Mouse (Mus musculus) urinary bladder, postnatal 25 days (tissue): ENCODE data around the gene Maats1.
A peak's percentile ranks its signal among the peaks of the same experiment; 100 is the strongest.

Source experiments
- DNase-seq: peaks from one replicate; pipeline ENCODE4 v3.0.0; 2022; ENCODE audit warnings: low spot score

The Maats1 gene

DNA sequence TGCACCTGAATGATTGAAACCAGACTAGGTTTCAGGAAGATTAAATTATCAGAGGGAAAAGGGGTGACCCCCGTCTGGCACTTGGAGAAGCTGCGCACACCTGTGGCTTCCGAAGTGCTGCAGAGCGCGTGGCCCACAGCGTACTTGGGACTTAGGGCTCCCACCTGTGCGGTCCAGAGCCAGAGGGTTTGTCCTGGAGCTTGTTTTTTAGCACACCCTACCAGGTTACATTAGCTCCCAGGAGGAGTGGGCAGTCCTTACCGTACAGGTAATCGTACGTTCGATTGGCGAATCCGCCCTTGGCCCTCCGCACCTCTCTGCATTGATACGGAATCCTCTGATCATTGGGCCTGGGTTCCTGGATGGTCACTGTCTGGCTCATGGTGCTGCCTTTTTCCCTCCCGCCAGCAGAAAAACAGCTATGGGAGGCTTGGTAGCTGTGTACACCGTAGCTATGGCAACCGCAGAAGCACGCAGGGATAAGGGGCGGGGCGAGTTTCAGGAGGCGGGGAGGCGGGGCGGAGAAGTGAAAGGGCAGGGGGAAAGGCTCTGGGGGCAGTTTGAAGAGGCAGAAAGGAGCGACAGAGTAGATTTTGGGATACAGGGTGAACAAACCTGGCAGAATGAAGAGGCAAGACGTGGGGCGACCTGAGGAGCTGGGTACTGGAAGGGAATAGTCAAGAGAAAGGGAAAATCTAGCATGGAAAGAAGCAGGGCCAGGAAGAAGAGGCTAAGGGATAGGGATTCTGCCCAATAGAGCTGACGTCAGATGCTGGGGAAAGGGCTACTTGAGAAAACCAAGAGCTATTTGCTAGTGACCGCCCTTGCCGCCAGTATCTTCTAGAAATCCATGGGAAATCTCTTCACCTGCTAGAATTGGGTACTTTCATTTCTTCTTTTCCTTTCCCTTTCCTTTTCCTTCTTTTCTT, at the start of gene Maats1:
Gene Maats1, minus strand, starts transcription at position 748 of the 929 bp plus-strand sequence.
- DNase-seq, result peak; percentile 68

DNA sequence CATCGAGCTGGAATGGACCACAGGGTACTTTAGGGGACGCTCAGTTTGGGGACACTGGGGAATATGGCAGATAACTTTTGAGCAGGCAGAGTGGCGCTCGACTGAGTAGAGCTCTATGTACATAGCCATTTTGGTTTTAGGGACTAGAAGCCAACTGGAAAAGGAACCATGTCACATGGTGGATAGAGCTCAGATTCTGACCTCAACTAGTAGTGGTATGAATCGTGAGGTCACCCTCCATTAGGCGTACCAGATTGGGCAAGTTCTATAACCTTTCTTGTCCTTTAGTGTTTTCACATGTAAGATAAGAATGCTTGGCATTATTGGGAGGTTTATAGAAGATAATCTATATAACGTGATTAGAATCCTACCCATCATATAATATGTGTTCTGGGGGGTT, 48.4 kb upstream of the Maats1 start:
- no peak for DNase-seq

GRCm38 (mm10) chr16:38389284-38389893, 47.4 kb upstream of the Maats1 start:
- no peak for DNase-seq

DNA sequence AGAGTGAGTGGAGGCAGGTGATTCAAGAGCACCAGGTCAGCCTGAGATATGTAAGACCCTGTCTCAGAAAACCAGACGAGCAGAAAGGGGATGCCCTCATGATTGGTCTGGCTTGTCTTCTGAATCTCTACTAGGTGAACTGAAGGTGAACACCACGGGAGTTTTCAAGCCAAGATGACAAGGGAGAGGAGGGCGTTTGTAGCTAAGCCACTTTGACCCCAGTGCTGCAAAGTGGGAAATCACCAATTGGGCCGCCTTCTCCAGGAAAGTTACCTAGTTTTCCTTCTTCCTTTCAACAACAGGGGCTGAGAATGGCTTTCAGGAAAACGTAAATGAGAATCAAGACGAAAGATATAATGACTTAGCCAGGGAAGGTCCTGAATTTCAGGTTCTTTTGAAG, 46.8 kb upstream of the Maats1 start:
- DNase-seq, result no peak

- no peak for DNase-seq
Measured at GRCm38 (mm10) chr16:38387389-38387788, 45.4 kb upstream of the Maats1 start.

GRCm38 (mm10) chr16:38385700-38386099, 43.8 kb upstream of the Maats1 start:
- no peak for DNase-seq

DNA sequence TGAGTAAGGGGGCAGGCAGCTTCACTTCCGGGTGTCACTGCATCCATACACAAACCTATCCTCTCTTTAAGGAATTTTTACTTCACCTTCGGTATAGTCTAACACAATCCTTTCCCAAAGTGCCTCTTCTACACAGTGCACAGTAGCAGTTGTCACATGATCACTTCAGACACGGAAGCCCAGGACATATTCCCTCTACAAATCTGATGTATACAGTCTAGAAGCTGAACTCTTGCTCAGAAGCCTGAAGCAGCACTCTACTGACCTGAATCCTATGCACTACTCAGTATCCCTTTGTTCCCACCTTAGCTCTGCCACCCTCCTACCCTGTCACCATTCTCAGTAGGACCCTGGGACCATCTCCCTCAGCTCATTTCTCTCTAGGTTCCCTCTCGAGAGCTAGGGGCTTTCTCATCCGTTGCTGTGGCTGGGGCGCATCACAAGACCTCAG, 43.3 kb upstream of the Maats1 start:
- no peak for DNase-seq

- DNase-seq, result no peak
Measured at GRCm38 (mm10) chr16:38383683-38384082, 41.7 kb upstream of the Maats1 start.

DNA sequence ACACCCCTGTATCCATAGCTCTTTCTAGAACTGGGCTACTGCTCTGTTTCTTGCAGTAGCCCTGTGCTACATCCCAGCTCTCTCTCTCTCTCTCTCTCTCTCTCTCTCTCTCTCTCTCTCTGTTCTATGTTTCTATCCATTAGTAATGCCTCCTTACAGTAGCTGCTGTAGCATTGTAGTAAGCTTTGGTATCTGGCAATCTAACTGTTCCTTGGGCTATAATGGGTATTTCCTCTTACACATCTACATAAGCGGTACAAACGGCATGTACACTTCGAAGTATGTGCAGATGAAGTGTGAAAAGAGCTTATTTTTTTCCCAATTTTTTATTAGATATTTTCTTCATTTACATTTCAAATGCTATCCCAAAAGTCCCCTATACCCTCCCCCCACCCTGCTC, 38.0 kb upstream of the Maats1 start:
- no peak for DNase-seq

- no peak for DNase-seq
Measured at GRCm38 (mm10) chr16:38379493-38379892, 37.5 kb upstream of the Maats1 start.

- DNase-seq, result no peak
Measured at GRCm38 (mm10) chr16:38379088-38379487, 37.1 kb upstream of the Maats1 start.

DNA sequence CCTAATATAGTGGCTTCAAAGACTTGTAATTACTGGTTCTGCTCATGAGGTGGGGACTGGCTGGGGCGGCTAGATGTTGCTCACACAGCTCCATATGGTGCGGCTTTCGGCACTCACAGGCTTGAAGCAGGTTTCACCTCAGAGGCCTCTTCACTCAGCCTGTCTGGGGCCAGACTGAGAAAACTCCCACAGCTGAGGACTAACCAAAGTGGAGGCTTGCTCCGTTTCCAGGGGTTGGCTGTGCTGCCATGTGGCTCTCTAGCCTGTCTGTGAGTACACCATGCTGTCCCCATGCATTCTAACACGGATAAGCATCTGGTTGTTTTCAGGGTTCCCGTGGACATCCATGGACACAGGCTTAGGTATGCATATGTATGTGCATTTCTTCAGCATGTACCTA, 36.6 kb upstream of the Maats1 start:
- DNase-seq, result no peak

- DNase-seq, result no peak
Measured at GRCm38 (mm10) chr16:38377546-38377945, 35.6 kb upstream of the Maats1 start.

DNA sequence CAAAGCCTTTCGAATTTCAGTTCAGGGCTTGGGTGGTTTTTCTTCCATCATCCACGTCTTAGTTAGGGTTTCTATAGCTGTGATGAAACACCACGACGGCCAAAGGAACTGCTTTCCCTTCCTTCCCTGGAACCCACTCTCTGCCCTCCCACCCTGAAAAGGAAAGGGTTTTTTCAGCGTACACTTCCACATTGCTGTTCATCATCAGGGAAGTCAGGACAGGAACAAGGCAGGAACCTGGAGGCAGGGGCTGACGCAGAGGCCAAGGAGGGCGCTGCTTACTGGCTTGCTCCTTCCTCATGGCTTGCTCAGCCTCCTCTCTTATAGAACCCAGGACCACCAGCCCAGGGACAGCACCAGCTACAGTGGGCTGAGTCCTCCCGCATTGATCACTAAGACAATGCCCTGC, 34.9 kb upstream of the Maats1 start:
- DNase-seq, result no peak

DNA sequence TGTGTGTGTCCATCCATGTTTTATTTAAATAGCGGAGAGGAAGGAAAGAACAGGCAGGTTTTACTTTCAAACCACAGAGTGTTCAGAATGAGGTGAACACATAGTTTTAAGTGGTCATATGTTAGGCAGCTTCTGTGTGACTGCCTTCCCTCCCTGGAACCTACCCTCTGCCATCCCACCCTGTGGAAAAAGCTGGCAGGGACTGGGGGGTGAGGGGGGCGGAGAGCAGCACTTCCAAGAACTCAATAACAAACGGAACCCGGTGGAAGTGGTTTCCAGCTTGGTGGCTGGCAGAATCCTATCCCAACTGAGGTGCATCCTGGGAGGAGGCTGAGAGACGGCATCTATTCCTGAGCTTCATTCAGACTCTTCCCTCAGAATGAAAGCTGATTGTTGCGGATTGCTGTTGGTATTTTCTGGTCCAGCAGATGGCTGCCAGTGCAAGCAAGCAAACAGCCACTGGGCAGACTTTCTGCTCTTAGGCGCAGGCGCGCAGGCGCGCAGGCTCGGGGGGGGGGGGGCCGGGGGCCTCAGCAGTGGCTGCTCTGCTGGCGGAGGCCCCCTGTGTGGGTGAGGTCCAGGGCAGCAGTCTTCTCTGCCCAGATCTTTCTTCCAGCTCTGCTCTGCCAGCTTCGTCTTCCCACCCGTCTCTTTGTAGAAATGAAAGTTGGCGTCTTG, 34.4 kb upstream of the Maats1 start:
- no peak for DNase-seq

DNA sequence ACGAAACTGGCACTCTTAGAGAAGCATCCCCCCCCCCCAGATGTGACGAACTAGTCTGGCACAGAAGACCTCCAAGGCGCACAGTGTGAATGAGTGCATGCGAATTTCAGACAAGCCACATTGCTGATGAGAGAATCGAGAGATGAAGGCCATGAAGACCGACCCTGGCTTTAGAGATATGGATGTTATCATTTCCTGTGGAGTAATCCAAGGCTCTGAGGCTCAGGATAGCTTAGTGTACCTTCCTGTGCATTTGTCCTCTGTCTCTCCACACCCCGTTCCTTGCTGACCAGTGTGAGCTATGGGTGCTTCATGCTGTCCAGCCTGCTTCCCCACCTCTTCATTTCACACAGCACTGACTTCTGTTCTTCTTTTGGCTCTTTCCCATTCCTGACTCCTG, 33.2 kb upstream of the Maats1 start:
- no peak for DNase-seq

DNA sequence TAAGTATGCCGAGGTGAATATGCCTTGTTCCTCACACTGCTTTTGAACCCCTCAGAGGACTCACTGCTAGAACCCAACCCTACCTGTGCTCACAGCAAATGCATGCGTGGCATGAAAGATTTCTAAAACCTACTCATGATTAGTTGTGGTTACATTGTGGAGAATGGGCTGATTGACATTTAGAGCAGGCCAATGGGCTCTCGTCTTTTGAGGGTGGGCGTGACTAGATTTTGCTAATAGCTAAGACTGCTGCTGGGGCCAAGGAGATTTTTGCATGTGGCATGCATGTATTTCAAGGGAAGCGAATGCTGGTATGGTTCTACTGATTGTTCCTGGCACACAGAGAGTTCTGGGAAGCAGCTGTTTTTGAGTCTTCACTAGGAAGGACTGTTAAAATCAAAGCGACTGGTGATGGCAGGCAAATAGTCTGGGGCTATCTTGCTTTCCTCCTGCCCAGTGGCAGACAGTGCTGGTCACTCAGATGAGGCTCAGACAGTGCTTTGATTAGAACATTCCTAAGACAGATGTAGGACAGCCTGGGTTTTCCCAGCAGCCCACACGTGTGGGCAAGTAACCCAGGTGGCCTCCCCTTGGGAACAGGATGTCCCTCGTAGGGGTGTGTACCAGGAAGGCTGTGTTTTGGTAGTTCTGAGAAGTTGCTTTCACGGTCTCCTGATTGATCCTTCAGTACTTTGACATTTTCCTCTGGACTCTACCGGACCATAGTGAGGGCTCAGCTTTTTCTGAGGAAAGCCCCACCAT, 32.6 kb upstream of the Maats1 start:
- no peak for DNase-seq

- no peak for DNase-seq
Measured at GRCm38 (mm10) chr16:38373941-38374340, 32.0 kb upstream of the Maats1 start.

DNA sequence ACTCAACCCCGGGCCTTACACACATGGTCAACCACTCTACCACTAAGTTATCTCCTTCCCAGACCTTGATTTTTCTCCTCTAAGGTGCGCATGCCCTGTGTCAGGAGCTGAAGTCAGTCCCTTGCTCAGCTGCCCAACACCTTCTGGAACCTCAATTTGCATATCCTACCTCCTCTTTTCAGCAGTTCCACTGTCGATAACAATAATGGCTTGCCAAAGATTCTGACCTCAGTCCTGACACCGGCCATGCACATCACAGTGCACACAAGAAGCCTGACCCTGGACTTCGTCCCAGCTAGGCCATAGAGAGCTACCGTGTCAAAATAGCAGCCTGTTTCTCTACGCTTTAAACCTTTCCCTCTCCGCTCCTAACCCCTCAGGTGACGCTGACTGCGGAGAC, 31.5 kb upstream of the Maats1 start:
- DNase-seq, result no peak

DNA sequence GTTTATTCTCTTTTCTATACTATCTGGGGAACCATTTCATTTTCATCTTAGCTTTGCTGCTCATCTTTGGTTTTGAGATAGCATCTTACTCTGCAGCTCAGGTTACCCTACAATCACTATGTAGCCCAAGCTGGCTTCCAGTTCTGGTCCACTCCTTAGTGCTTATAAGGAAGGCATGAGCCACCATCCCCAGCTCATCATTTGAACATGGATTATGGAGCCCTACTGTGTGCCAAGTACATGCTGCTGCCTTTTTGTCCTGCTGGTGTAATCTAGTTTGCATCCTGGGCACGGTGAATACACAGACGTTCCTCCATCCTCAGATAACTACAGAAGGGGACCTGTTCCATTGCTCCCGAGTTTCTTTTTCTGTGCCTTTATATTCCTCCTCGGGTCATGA, 30.9 kb upstream of the Maats1 start:
- no peak for DNase-seq

DNA sequence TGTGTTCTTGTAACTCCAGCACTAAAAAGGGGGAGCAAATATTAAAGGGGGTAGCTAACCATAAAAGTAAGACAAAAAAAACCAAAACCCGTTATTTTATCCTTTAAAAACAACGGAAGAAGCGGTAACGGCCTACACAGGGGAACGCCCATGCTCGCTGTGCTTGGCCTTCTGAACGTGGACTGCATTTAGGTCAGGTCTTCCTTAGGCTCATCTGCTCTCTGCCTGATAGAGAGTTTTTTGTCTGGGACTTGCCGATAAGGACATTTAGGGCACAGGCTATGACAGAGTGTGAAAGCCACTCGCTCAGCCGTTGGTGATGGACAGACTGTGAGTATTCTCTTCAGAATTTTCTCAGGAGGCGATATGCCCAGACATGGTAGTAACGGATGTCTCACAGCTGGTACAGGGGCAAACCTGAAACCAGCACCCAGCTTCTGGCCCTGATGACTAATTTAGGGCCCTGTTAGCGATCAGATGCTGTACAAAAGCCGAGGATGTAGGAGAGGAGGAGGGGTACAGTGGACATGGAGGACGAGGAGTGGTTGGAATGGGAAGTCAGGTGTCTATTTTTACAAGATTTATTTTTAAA, 29.9 kb upstream of the Maats1 start:
- DNase-seq, result no peak
